Mouse (Mus musculus) lung, postnatal 36 days (tissue): ENCODE data around the gene Asic2.

Source experiments
- DNase-seq: peaks from one replicate; pipeline ENCODE4 v3.0.0; 2022; ENCODE audit warnings: mixed read lengths

Asic2 gene

DNA sequence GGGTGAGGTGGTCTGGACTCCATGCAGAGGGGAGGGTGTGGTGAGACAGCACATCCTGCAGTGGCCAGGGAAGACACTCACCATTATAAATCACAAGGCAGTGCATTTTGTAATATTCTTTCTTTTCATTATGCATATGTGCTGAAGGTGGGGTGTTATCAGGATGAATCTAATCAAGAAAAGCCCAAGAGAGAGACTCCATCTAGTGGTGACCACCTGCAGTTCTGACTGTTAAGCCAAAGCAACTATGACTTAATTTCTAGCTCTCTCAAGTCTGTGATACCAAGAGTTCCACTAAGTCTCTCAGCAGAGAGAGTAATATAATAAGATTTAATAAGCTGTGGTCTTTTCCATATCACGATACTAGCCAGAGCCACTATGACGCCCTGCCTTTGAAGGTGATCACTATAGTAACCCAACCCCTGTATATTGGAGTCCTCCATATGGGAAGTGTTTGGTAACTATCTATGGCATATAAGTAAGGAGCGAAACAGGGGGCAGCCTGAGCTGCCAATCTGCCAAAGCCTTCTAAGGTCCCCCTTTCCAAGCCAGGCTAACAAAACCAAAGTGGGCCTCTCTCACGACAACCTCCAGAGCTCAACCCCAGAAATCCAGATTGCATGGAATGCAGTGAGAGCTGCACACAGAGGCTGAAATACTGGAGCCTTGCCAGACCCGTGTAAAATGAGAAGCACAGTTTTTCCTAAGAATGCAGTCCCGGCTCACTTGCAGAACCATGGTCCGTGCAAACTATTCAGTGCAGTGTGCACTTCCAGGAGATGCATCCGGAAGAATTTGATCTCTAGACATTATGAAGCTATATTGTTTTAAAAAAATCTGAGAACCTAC, 459.6 kb downstream of the Asic2 start:
- no peak for DNase-seq

DNA sequence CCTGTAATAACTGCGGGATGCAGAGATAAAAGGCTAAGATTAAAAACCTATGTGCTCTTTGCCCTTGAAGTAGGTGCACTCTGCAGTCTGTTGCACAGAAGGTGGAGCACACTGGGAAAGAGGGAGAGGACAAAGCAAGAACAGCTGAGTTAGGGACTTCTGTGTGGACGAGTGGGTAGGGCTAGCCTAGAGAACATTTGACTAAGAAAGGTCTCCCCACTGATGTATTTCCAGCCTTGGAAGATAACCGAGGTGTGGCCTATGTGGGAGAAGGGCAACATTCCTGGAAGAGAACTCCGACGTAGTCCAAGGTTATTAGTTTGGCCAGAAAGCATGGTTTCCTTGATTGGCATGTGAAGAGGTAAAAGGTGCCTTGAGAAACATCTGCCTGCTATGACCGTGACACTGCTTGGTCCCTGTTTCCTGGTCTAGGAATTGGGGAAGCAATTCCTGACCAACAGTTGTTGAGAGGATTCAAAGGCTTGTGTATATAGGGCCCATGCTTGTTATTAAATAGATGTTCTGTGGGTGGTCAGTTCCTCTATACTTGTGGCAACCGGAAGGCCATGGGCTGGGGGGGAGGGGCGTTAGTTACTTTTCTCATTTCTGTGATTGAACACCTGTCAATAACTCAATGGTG, 463.3 kb downstream of the Asic2 start:
- DNase-seq = no peak

DNA sequence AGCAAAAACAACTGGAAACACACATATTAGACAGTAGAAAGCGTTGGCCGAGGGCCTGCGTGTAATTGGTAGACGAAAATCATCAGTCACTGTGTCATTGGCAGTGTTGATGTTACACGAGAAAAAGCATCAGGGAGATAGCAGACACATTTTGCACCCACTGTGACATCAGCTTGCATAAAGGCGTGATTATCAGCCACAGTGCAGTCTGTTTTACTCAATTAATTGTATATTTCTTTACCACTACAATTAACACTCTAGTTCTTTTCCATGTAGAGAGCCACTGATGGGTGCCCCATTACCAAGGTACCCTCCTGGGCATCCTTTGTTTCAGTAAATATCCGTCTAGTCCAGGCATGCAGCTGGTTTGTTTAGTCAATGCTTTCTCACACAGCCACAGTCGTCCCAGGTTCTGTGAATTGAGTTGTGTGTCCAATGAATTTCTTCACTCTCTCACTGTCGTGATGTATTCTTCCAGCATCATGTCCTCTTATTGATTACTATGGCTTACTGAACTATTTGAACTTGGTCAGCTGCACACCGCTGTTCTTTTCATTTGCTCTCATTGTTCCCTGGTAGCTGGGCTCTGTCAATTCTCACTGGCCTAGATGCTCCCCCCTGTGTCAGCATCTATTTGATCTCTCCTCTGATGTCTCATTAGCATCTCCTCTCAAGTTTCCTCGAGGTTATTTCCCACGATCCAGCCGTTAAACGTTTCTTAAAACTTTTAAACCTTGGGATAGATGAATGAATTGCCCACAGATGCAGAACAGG, 466.6 kb downstream of the Asic2 start:
- no peak for DNase-seq

DNA sequence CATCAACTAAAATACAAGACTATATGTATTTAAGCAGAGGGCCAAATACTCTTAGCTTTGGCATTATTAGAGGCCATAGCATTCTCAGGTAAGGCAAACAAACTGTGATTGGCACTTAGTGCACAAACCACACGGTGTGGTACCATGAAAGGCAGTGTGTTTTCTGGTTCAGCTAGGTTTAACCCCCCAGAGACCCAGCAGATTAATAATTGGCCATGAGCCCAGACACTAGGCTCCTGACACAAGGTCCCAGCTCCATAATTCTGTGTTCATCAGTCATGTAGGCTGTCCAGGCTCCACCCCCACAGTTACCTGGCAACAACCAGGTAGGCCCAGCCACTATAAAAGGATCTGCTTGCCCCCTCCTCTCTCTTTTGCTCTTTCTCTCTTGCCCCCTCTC, 469.3 kb downstream of the Asic2 start:
- DNase-seq = no peak

DNA sequence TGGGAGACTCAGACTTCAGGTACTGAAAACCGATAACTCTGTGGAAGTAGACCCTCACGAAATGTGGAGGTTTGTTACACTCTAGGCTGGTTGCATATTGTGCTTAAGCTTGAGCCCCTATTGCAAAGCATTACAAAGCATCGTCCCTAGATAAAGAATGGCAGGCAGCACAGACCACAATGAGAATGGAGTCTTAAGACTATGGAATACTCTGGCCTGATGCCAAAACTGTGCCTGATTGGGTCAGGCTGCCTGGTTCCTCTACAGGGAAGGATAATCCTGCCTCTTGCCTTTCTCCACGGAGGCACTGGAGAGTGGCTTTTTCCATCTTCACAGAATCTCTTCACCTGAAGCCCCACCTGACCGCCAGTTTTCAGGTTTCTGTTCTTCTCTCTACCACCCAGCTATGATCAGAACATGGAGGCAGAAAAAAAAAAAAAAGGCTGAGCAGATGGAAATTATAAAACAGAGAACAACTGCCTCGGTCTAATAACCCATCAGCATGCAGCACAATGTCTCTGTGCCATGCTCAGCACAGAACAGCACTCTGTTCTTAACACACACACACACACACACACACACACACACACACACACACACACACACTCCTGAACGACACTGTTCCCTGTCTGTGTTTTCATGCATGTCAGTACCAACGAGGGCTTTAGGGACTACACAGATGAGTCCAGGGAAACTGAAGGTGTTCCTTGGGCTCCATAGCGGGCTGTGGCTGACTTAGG, 470.4 kb downstream of the Asic2 start:
- DNase-seq = no peak

DNA sequence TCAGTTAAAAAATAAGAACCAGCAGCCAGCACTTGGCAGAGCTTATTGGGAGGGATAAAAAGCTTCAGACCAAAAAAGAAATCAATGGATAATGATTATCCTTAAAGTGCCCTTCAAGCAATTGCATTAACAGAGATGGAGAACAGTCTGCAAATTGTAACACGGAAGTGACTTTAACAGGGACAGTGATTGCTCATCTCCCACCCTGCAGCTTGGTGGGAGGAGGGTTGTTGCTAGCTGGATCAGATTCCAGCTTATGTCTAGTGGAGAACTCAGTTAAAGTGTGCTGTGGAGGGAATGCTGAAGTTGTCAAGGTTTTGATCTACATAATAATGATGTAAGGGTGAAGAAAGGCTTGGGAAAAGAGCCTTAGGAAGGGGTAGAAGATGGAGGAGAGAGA, 471.8 kb downstream of the Asic2 start:
- DNase-seq = no peak

DNA sequence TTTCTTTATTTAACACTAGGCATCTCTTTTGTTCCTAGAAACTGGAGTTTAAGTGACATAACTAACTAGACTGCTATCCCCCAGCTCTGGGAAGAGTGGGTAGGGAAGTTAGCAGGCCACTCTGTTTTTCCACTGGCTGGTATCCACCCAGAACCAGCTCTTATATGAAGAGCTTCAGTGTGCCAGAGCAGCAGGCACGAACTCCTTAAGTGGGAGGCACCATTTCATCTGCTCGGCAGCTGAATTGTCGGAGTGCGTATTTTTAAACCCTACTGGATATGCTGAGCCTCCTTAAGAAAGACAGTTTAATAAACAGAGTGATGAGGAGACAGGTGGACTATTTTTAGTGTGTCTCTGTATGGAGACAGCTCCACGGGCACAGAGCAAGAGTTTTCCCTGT, 475.9 kb downstream of the Asic2 start:
- DNase-seq = no peak

DNA sequence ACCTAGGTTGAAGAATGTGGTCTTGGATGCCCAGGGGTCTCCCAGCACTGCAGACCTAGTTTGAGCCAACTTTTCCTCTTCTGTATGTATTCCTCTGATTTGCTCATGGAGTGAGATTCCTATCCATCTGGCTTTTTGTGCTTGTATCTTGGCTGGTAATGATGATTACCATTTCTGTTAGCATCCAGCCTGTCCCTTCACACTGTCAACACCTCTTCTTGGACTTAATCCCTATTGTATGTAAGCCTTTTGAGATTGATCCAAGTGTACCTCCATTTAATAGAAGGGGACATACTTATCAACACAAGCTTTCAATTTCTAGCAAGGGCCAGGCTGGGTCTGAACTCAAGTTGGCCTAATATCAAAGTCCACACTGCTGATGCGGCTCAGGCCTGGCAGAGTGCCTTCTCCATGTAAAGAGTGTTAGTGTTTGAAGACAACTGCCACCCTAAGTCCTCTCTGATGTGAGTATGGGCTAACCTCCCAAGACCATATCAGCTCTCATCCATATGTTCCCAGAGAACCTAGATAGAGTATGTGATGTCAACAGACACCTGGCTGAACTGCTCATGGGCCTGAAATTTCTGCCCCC, 479.0 kb downstream of the Asic2 start:
- DNase-seq = no peak

DNA sequence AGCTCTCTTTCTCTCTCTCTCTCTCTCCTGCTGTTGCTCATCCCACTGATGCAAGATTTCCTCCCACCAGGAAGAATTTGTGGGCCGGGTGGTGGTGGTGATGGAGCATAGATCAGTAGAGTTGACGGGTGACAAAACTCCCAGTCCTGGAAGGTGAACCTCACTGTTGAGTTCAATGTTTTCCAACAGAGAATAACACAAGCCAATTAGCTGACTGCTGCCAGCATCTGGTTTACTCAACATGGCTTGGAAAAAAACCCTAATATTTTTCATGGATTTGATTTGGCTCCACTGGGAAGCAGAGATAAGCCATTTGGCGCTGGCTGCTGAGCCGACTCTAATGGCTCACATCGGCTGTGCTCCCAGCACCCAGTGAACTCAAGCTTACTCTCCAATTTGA, 479.6 kb downstream of the Asic2 start:
- DNase-seq = no peak

DNA sequence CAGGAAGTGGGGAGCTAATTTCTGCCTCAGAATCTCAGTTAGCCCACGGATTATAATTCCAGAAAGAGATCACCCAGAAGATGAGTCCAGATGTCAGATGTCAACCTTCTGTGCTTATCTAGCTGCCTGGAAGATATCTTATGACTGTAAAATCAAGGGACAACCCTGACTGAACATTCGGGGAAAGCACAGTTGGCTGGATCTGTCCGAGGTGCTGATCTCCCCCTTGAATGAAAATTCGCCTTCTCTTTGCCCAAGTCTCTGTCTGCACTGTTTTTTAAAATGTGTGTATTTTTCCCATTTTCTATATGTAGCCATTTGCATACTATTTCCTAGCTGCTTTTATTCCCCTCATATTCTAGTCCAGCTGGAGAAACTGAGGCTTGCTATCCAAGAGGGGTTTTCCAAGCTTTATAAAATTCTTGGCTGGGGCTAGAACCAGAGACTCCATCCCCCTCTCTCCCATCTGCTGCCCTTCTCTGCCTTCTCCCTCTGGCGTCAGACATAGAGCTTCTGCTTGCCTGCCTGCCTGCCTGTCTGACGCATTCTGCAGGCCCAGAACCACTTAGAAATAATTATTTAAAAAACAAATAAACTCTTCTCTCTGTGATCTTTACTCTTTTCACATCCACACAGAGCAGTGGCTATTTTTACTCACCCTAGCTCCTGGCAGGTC, 481.9 kb downstream of the Asic2 start:
- DNase-seq = no peak

DNA sequence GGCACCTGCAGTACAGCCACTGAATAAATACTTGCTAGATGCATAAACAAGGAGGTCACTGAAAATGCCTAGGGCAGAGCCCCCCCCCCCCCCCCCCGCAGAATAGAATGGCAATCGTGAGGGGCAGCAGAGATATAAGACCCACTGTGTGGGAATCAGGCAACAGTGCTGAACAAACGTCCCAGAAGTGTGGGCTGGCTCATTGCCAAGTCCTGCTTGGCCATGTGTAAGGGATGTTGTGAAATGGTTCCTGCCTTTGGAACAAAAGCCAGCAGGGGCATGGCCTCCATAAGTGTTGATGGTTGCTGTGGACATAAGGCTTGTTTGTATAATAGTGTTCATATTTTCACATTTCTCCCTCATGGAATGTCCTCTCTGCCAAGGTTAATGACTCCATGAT, 487.1 kb downstream of the Asic2 start:
- no peak for DNase-seq

DNA sequence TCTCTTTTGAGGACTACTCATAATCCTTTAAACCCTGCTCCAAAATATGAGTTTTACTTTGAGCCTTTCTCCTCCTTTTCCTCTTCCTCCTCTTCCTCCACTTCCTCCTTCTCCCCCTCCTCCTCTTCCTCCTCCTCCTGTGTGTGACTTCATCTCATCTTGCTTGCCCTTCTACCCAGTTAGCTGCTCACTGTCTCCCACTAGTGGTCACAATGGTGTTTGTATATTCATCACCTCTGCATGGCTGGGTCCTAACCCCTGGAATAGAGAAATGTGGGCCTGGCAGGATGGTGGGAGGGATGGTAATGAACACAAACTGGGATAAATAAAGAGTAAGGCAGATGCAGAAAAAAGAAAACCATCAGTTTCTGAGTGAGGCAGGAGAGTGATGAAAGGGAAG, 492.0 kb downstream of the Asic2 start:
- DNase-seq = peak; percentile 29

DNA sequence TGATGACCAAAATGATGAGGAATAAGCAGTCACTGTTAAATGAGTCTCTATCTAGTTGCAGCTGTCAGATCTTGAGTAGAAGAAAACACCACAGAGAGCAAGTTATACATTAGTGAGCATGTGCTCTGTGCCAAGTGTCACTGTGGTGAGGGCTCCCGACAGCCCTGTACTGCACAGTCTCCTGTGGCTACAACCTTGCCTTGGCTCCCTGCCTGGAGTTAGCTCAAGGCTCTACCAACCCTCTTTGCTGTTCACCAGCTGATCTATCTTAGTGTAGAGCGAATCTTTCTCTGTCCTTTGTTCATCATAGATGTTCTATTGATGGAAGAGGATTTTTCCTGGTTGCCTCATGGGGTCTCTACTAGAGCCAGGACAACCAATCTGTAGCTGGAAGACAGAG, 494.1 kb downstream of the Asic2 start:
- no peak for DNase-seq

DNA sequence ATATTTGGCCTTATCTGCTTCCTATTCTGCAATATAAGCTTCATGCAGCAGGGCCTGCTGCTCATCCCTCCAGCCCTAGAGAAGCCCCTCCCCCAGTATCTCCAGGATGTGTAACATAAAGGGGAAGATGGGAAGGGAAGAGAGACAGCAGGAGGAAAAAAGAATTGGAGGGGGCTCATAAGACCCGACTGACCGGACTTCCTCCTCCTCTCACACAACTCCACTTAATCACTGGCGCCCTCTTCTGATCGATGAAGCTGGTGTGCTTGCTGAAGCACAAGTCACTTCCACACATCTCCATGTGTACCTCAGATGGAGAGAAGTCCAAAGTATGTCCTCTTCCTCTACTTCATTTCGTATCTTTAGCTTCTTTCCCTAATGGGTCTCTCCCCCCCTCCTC, 506.1 kb downstream of the Asic2 start:
- DNase-seq = peak; percentile 61

DNA sequence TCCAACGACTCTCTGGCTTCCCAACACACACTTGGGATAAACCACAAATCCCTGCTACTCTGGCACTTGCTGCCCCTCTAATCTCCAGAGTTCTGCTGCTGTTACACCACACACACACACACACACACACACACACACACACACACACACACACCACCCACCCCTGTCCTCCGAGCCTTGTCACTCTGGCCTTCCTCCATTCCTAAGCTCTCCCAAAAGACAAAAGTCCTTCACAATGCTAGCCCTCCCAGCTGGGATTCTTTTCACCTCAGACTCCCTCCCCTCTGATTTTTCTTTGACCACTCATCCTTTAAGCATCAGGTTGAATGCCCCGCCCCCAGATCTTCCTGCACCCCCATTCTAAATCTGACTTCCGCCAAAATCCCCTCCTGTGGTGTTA, 506.5 kb downstream of the Asic2 start:
- DNase-seq = no peak

DNA sequence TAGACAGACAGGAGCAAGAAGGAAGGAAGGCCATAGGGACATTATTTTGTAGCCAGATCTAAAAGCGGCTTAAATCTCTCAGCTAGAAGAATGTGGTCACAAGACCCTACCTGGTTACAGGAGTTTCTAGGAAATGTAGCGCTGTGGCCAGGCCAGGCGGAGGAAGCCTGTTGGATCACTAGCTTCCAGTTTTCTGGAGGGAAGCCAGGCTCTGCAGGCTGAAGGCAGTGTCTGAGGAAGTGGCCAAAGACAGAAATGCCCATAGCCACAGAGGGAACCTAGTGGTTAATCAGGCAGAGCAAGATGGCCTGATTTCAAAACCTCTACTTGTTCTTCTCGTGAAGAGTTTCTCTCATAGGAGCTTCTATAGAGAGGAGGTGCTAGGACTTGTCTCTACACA, 513.3 kb downstream of the Asic2 start:
- DNase-seq = peak; percentile 67

DNA sequence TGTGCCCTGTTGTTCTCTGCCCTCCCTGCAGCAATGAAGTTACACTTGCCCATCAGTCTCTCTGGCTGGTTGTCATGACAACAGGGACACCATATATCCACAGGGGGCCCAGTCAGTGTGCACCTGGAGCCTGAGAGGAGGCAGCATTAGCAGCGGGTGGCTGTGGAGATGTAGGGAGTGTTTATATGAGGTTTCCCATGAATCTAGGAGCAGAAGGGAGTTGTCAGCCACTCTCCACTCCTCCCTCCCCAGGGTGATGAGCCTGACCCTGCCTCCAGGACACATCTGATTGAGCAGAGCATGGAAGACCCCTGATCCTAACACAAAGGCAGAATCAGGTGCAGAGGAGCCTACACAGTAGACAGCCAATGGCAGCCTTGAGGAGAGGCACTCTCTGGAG, 514.1 kb downstream of the Asic2 start:
- DNase-seq = no peak

DNA sequence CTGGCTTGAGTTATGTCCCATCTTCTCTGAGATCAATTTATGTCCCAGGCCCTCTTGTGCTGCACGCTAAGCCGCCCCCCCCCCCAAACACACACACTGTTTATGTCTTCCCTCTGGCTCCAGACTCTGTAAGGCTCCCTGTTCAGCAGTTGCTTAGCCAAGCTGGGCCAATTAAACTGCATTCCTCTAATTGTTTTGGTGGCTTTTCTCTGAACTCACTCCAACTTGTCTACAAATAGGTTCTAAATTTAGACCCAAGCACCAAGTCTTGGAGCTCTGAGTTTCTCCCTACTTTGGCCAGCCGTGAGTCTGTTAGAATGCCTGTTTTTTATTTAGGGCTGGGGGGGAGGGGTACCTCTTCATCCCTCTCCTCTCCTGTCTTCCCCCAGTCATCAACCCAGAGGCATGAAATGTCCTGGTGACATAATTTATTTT, 519.0 kb downstream of the Asic2 start:
- peak; percentile 42 for DNase-seq

DNA sequence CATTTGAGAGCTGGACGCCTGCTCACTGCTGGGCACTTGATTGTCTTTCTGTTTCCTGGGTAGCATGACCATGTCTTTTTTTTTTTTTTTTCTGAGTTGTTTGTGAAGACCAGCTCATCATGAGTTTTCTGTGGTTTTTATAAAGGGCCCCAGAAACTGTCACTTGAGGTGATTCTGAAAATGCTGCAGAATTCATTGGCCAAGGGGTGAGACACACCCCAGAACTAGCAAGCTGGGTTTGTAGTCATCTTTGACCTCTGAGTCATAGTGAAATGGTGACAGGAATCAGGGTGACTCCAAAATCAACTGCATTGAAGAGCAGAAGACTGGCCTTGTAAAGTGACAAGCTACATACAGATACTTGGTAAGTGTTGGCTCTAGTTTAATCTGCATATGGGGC, 521.9 kb downstream of the Asic2 start:
- DNase-seq = no peak

DNA sequence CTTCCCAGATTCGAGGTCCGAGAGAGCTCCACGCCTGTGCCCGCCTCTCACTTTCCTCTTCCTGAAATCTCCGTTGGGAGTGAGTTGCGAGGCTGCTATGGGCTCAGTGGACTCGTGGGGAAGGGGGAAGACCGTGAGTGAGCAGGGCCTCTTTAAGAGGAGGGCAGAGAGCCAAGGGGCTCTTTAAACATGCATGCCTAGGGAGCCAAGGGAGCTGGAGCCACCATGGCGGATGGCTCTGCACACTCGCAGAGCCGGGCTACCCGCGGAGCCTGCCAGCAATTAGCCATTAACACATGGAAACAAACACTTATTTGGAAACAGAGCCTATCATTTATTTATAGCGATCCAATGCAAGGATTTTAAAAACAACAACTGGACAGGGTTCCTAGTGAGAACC, 541.4 kb downstream of the Asic2 start:
- DNase-seq = no peak

DNA sequence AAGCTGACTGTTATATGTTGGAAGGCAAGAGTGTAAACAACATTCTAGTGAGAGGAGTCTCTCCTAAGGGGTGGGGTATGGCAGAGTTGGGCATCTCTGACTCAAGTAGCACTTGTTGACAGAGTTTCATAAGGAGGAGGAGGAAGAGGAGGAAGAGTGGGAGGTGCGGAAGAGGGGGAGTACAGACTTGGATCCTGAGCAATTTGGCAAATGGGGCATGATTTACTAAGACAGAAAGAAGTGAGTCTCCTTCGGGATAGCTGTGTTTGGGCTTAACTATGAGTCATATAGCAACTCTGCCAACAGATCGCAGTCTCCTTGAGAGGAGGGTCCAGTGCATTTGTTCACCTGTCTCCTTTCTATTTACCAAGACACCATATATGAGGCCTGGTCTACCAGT, 549.1 kb downstream of the Asic2 start:
- DNase-seq = peak; percentile 6

DNA sequence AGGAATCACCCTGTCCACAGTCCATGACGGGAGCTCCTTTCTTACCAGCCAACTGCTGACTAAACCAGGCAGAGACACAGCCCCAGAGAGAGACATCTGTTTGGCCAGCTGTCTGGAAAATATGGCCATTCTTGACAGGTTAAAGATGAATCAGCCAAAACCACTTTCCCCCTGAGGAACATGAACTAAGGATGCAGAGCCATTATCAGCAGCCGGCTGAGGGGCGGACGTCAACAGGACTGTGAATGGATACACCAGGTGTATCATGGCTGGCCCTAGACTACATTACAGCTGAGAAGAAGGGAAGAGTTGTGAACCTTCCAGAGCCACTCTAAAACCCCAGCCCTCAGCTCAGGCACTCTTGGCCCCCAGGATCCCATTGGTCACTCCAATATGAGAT, 550.2 kb downstream of the Asic2 start:
- DNase-seq = no peak
